Mouse (Mus musculus) midbrain, postnatal 0 days (tissue): Measurements from ENCODE around the gene Fcgr3. TPM values are rescaled to one million over a fixed set of nuclear protein-coding genes. Genes with fewer than 3 reads are reported as not detected.

Source experiments
- ATAC-seq: fragments of 200-750 bp; cut with Nextera tagmentation; 2 replicates; pipeline ENCODE4 v1.8.0; 2017; ENCODE audit warnings: moderate number of reproducible peaks, mild to moderate bottlenecking, moderate TSS enrichment, moderate library complexity; ENCODE audit not compliant: low FRiP score
- DNase-seq: peaks from one replicate; pipeline ENCODE4 v3.0.0-alpha.2; 2015; ENCODE audit warnings: low spot score
- H3K27ac ChIP-seq: fragments of 300-500 bp; sonication (generic); 2 replicates; pipeline ENCODE4 v1.5.1; 2014; ENCODE audit warnings: low read depth, mild to moderate bottlenecking, low read length, mixed read lengths
- H3K27me3 ChIP-seq: fragments of 300-500 bp; sonication (generic); 2 replicates; pipeline ENCODE4 v1.6.1; 2014; ENCODE audit warnings: low read length, control low read depth, mixed read lengths; ENCODE audit not compliant: insufficient read depth
- H3K36me3 ChIP-seq: fragments of 300-500 bp; sonication (generic); 2 replicates; pipeline ENCODE4 v1.6.1; 2014; ENCODE audit warnings: low read length, control low read depth, mixed read lengths; ENCODE audit not compliant: insufficient read depth
- H3K4me1 ChIP-seq: fragments of 300-500 bp; sonication (generic); 2 replicates; pipeline ENCODE4 v1.6.1; 2014; ENCODE audit warnings: mild to moderate bottlenecking, control low read depth, antibody characterized with exemption, low read length, mixed read lengths; ENCODE audit not compliant: insufficient read depth
- H3K4me2 ChIP-seq: fragments of 300-500 bp; sonication (generic); 2 replicates; pipeline ENCODE4 v1.6.1; 2014; ENCODE audit warnings: low read depth, mild to moderate bottlenecking, low read length, mixed read lengths; ENCODE audit not compliant: poor library complexity, severe bottlenecking
- H3K4me3 ChIP-seq: fragments of 300-500 bp; sonication (generic); 2 replicates; pipeline ENCODE4 v1.5.1; 2014; ENCODE audit warnings: low read depth, mild to moderate bottlenecking, low read length, moderate library complexity
- H3K9ac ChIP-seq: fragments of 300-500 bp; sonication (generic); replicated peaks from 2 replicates; pipeline ENCODE4 v1.6.1; 2014; ENCODE audit warnings: mild to moderate bottlenecking, low read length, moderate library complexity, mixed read lengths; ENCODE audit not compliant: poor library complexity, severe bottlenecking
- H3K9me3 ChIP-seq: fragments of 300-500 bp; sonication (generic); 2 replicates; pipeline ENCODE4 v1.6.1; 2016; ENCODE audit warnings: low read length, control low read depth
- CTCF ChIP-seq: IDR thresholded peaks from 2 replicates; pipeline ENCODE4 v1.5.1; 2016; ENCODE audit warnings: antibody characterized with exemption, mild to moderate bottlenecking
- WGBS: fragments of 180-500 bp; shearing (Covaris S2); extraction: QIAGEN DNeasy Blood & Tissue Kit; methylation state at CpG from one replicate; pipeline ENCODE4 v1.1.7; 2014; 5-methylcytosine and 5-hydroxymethylcytosine counted together
- polyA plus RNA-seq: library from polyadenylated mRNA; unstranded; fragments of >200 nt; fragmentation: Nextera tagmentation; extraction: Ambion mirVana; gene quantifications from 2 replicates; pipeline ENCODE4 v1.2.1, GENCODE M21; 2015
- total RNA-seq: library from RNA; depleted of rRNA; stranded (reverse); fragments of >200 nt; gene quantifications from 2 replicates; pipeline ENCODE4 v1.2.3, GENCODE M21; 2014

Gene Fcgr3
- total and polyA plus RNA-seq, 2 experiments from 2014 or later: 14.2 to 19.8 TPM

- Histone ChIP-seq H3K36me3 (no peaks in the 10 kb centered on the region), H3K9me3 (no peaks in the 10 kb centered on the region), H3K9ac (no peak overlapping the region), H3K4me2 (no peak overlapping the region), H3K27me3 (no peaks in the 10 kb centered on the region), H3K4me3 (no peak overlapping the region), H3K27ac (no peak overlapping the region), H3K4me1 (no peaks in the 10 kb centered on the region)
- WGBS: 91% methylated on average over 6 of the region's 6 CpGs
- no peak for DNase-seq
- TF ChIP-seq CTCF: no peak
- no peak for ATAC-seq
Observed at GRCm38 (mm10) chr1:171053305-171053704, 11.4 kb downstream of the Fcgr3 start.

- ATAC-seq: no peak
Observed at GRCm38 (mm10) chr1:171050774-171051173, 14.0 kb downstream of the Fcgr3 start.

GRCm38 (mm10) chr1:171049263-171049662 is 15.5 kb downstream of the Fcgr3 start:
- WGBS: 46% methylated on average over 10 of the region's 10 CpGs
- Histone ChIP-seq H3K4me1 (no peaks in the 10 kb centered on the region), H3K9ac (no peak overlapping the region), H3K4me2 (no peak overlapping the region), H3K4me3 (no peak overlapping the region), H3K27me3 (no peaks in the 10 kb centered on the region), H3K9me3 (no peaks in the 10 kb centered on the region), H3K27ac (no peak overlapping the region), H3K36me3 (no peaks in the 10 kb centered on the region)
- ATAC-seq: no peak
- no peak for TF ChIP-seq CTCF
- no peak for DNase-seq

More at GRCm38 (mm10) chr1:171050774-171051173, 14.0 kb downstream of the Fcgr3 start:
- Histone ChIP-seq H3K9ac (no peak overlapping the region), H3K27ac (no peak overlapping the region), H3K9me3 (no peaks in the 10 kb centered on the region), H3K4me1 (no peaks in the 10 kb centered on the region), H3K4me2 (no peak overlapping the region), H3K27me3 (no peaks in the 10 kb centered on the region), H3K36me3 (no peaks in the 10 kb centered on the region), H3K4me3 (no peak overlapping the region)
- TF ChIP-seq CTCF: no peak
- 83% methylated on average over 7 of the region's 7 CpGs for WGBS
- no peak for DNase-seq

- ATAC-seq (no peak), DNase-seq (no peak)
- Histone ChIP-seq H3K4me2 (no peak overlapping the region), H3K27me3 (no peaks in the 10 kb centered on the region), H3K4me3 (no peak overlapping the region), H3K4me1 (no peaks in the 10 kb centered on the region), H3K9ac (no peak overlapping the region), H3K27ac (no peak overlapping the region), H3K36me3 (no peaks in the 10 kb centered on the region), H3K9me3 (no peaks in the 10 kb centered on the region)
- TF ChIP-seq CTCF: no peak
- 64% methylated on average over 3 of the region's 3 CpGs for WGBS
Observed at GRCm38 (mm10) chr1:171046501-171046900, 18.2 kb downstream of the Fcgr3 start.

GRCm38 (mm10) chr1:171045079-171045465 is 19.7 kb downstream of the Fcgr3 start:
- 4% methylated on average over 14 of the region's 14 CpGs for WGBS
- ATAC-seq: no peak
- Histone ChIP-seq H3K4me2 (peak overlapping the region; percentile 48), H3K4me1 (no peaks in the 10 kb centered on the region), H3K9ac (peak overlapping the region; percentile 46; the same call in 1 of the 2 replicates), H3K9me3 (no peaks in the 10 kb centered on the region), H3K4me3 (peak overlapping the region; percentile 57), H3K27me3 (no peaks in the 10 kb centered on the region), H3K36me3 (no peaks in the 10 kb centered on the region), H3K27ac (peak overlapping the region; percentile 86; the same call in 1 of the 2 replicates)
- no peak for DNase-seq
- TF ChIP-seq CTCF: no peak

- peak overlapping the region; percentile 48 for H3K4me2 ChIP-seq
- ATAC-seq: peak; percentile 92
- no peaks in the 10 kb centered on the region for H3K9me3 ChIP-seq
- peak overlapping the region; percentile 86 for H3K27ac ChIP-seq
- peak; percentile 94 for DNase-seq
- H3K4me1 ChIP-seq: no peaks in the 10 kb centered on the region
- H3K36me3 ChIP-seq: no peaks in the 10 kb centered on the region
- TF ChIP-seq CTCF: peak; percentile 1; the same call in 1 of the 2 replicates
- H3K27me3 ChIP-seq: no peaks in the 10 kb centered on the region
- H3K4me3 ChIP-seq: peak overlapping the region; percentile 57
- peak overlapping the region; percentile 57 for H3K9ac ChIP-seq
- under 1% methylated on average over 33 of the region's 33 CpGs for WGBS
Observed at GRCm38 (mm10) chr1:171044365-171045078, 20.2 kb downstream of the Fcgr3 start.
